Mouse (Mus musculus) regulatory T cell (primary cell): Measurements from ENCODE around the gene Lyar.

ENCODE experiments used
- in situ Hi-C: fragments of 300-600 bp; cut with MboI, MseI; formaldehyde crosslinking; loops from one replicate; pipeline ENCODE4 v1.15.1; 2025; ENCODE audit warnings: high pct_unique_total_duplicates

Gene Lyar

GRCm38 (mm10) chr5:38220328-38220912 lies at the start of gene Lyar, which contains the start of gene Zbtb49:
Lyar (plus strand) TSS chr5:38220470.
Zbtb49 (minus strand) TSS chr5:38220457.
- in situ Hi-C loops: no loop called here

- in situ Hi-C loops: no loop called here
Observed at GRCm38 (mm10) chr5:38173766-38174165, 46.5 kb upstream of the Lyar start.

- in situ Hi-C loops: no loop called here
Observed at GRCm38 (mm10) chr5:38174256-38174912, 45.9 kb upstream of the Lyar start.

- in situ Hi-C loops: no loop called here
Observed at GRCm38 (mm10) chr5:38184688-38185285, 35.5 kb upstream of the Lyar start.

- in situ Hi-C loops: no loop called here
Observed at GRCm38 (mm10) chr5:38187006-38187405, 33.3 kb upstream of the Lyar start.

GRCm38 (mm10) chr5:38190907-38191306 lies 29.4 kb upstream of the Lyar start:
- in situ Hi-C loops: no loop called here

GRCm38 (mm10) chr5:38194946-38195345 lies 25.3 kb upstream of the Lyar start:
- in situ Hi-C loops: no loop called here

GRCm38 (mm10) chr5:38195941-38196340 lies 24.3 kb upstream of the Lyar start:
- in situ Hi-C loops: no loop called here

- in situ Hi-C loops: no loop called here
Observed at GRCm38 (mm10) chr5:38196821-38197481, 23.3 kb upstream of the Lyar start.

GRCm38 (mm10) chr5:38197482-38197823 lies 22.8 kb upstream of the Lyar start:
- in situ Hi-C loops: no loop called here

- in situ Hi-C loops: no loop called here
Observed at GRCm38 (mm10) chr5:38199686-38200085, 20.6 kb upstream of the Lyar start.

GRCm38 (mm10) chr5:38205303-38205726 lies 15.0 kb upstream of the Lyar start:
- in situ Hi-C loops: no loop called here

- in situ Hi-C loops: no loop called here
Observed at GRCm38 (mm10) chr5:38208985-38209384, 11.3 kb upstream of the Lyar start.

- in situ Hi-C loops: no loop called here
Observed at GRCm38 (mm10) chr5:38211691-38212090, 8.6 kb upstream of the Lyar start.

- in situ Hi-C loops: no loop called here
Observed at GRCm38 (mm10) chr5:38213009-38213408, 7.3 kb upstream of the Lyar start.

- in situ Hi-C loops: no loop called here
Observed at GRCm38 (mm10) chr5:38219771-38220307, 431 bp upstream of the Lyar start.

GRCm38 (mm10) chr5:38235422-38235821 lies 15.2 kb downstream of the Lyar start:
- in situ Hi-C loops: no loop called here

- in situ Hi-C loops: no loop called here
Observed at GRCm38 (mm10) chr5:38236627-38237026, 16.4 kb downstream of the Lyar start.

GRCm38 (mm10) chr5:38240727-38241472 lies 20.6 kb downstream of the Lyar start:
- in situ Hi-C loops: no loop called here

- in situ Hi-C loops: no loop called here
Observed at GRCm38 (mm10) chr5:38241473-38241834, 21.2 kb downstream of the Lyar start.

- in situ Hi-C loops: no loop called here
Observed at GRCm38 (mm10) chr5:38241966-38242365, 21.7 kb downstream of the Lyar start.

- in situ Hi-C loops: no loop called here
Observed at GRCm38 (mm10) chr5:38255195-38255594, 34.9 kb downstream of the Lyar start.
